Mouse (Mus musculus) heart, adult 2 months (tissue): Measurements from ENCODE around the gene Fhl3.

Experiments used
- CTCF ChIP-seq: fragments of 200-600 bp; IDR thresholded peaks from 2 replicates; pipeline ENCODE4 v1.8.1; 2022; ENCODE audit warnings: antibody characterized with exemption, mild to moderate bottlenecking, moderate library complexity
- EP300 ChIP-seq: fragments of 200-500 bp; IDR thresholded peaks from 2 replicates; pipeline ENCODE4 v1.6.1; 2011; ENCODE audit warnings: low read depth, low read length, control low read depth; ENCODE audit not compliant: insufficient read depth
- POLR2A ChIP-seq: fragments of 200-500 bp; IDR thresholded peaks from 2 replicates; pipeline ENCODE4 v1.6.1; 2011; ENCODE audit warnings: mild to moderate bottlenecking, low read depth, low read length, control low read depth; ENCODE audit not compliant: insufficient read depth

GRCm38 (mm10) chr4:124710776-124711291, 10.3 kb downstream of the Fhl3 start:
- TF ChIP-seq POLR2A (no peak), EP300 (no peak), CTCF (peak; percentile 83)
